Mouse (Mus musculus) adrenal gland, adult 18-20 months (tissue): ENCODE measurements around the gene Os9. TPM values are rescaled to one million over a fixed set of nuclear protein-coding genes. Genes with fewer than 3 reads are reported as not detected.

Source experiments
- total RNA-seq, 2 experiments: library from RNA; stranded (reverse); gene quantifications; 1 replicate in 1 of 2; 2 replicates in 1 of 2; pipeline ENCODE4 v1.2.3; 2021

The Os9 gene
- total RNA-seq, 2 experiments from 2014 or later = 114 to 147 TPM

Other genes with a start within 250 kb of the Os9 start
- gene Atp23, start 219.8 kb downstream of the Os9 start, total RNA-seq = 1 to 10 TPM; 4.6 to 5.5 TPM
- gene Ctdsp2, start 142.4 kb downstream of the Os9 start, total RNA-seq = 10 to 100 TPM; 73.0 to 98.7 TPM
- gene Avil, start 120.4 kb downstream of the Os9 start, total RNA-seq = 1 to 10 TPM in 1 of 2 experiments, under 1 TPM in 1; 0.67 to 5.5 TPM
- 10 to 100 TPM; 55.1 to 61.3 TPM for gene Tsfm, start 90.3 kb downstream of the Os9 start, total RNA-seq
- 10 to 100 TPM; 16.0 to 18.2 TPM for gene Mettl1, start 79.7 kb downstream of the Os9 start, total RNA-seq
- gene Eef1akmt3, start 79.6 kb downstream of the Os9 start, total RNA-seq = under 1 TPM; 0.26 to 0.27 TPM
- gene Cyp27b1, start 72.9 kb downstream of the Os9 start, total RNA-seq = under 1 TPM; 0.42 to 0.56 TPM
- 1 to 10 TPM; 6.3 to 6.8 TPM for gene March9, start 60.9 kb downstream of the Os9 start, total RNA-seq
- gene Cdk4, start 57.6 kb downstream of the Os9 start, total RNA-seq = 100 to 1,000 TPM; 138 to 172 TPM
- 100 to 1,000 TPM; 106 to 107 TPM for gene Tspan31, start 50.9 kb downstream of the Os9 start, total RNA-seq
- gene Agap2, start 45.8 kb downstream of the Os9 start, total RNA-seq = 1 to 10 TPM; 3.1 to 3.2 TPM
- 1 to 10 TPM; 7.8 to 8.6 TPM for gene B4galnt1, start 44.1 kb upstream of the Os9 start, total RNA-seq
- gene Slc26a10, start 59.5 kb upstream of the Os9 start, total RNA-seq = 1 to 10 TPM; 1.1 to 1.8 TPM
- 10 to 100 TPM; 18.8 to 20.3 TPM for gene Arhgef25, start 69.0 kb upstream of the Os9 start, total RNA-seq
- 10 to 100 TPM; 63.0 to 67.6 TPM for gene Dtx3, start 74.6 kb upstream of the Os9 start, total RNA-seq
- gene Pip4k2c, start 90.5 kb upstream of the Os9 start, total RNA-seq = 10 to 100 TPM; 41.5 to 44.7 TPM
- gene Kif5a, start 142.2 kb upstream of the Os9 start, total RNA-seq = 1 to 10 TPM; 5.4 to 8.0 TPM
- gene Dctn2, start 145.2 kb upstream of the Os9 start, total RNA-seq = 100 to 1,000 TPM; 143 to 159 TPM
- gene Mbd6, start 167.9 kb upstream of the Os9 start, total RNA-seq = 10 to 100 TPM; 38.9 to 45.4 TPM
- gene Mars, start 190.7 kb upstream of the Os9 start, total RNA-seq = 10 to 100 TPM; 80.9 to 98.6 TPM
- 1 to 10 TPM; 1.7 to 2.9 TPM for gene Arhgap9, start 200.8 kb upstream of the Os9 start, total RNA-seq
- gene Gli1, start 220.8 kb upstream of the Os9 start, total RNA-seq = 1 to 10 TPM; 3.3 to 4.1 TPM
- gene Inhbe, start 233.3 kb upstream of the Os9 start, total RNA-seq = not detected
- gene Inhbc, start 249.3 kb upstream of the Os9 start, total RNA-seq = not detected